Mouse (Mus musculus) embryonic stem cell, embryonic (primary cell): ENCODE data around the gene Ppp3ca.
"Not testable (repeated sequence)": the region's sequence is repeated elsewhere in the genome, so short reads cannot be mapped to it uniquely, and the experiment has no call there.

Experiments
- CTCF ChIA-PET, 4 experiments: fragments of 300-600 bp in 2 of 4; fragments of 350-600 bp in 2 of 4; sonication (Branson Sonifier 250); formaldehyde crosslinking; loops; one replicate each; lab custom pipeline; 2022; ENCODE audit warnings: inconsistent platforms in 2 of 4; lab: Charles Lee
- POLR2A ChIA-PET, 4 experiments: fragments of 300-600 bp in 2 of 4; fragments of 350-600 bp in 2 of 4; sonication (Branson Sonifier 250); formaldehyde crosslinking; loops; one replicate each; lab custom pipeline; 2022; ENCODE audit warnings: antibody characterized with exemption in 4 of 4, inconsistent platforms in 1 of 4; lab: Charles Lee

Ppp3ca gene

DNA sequence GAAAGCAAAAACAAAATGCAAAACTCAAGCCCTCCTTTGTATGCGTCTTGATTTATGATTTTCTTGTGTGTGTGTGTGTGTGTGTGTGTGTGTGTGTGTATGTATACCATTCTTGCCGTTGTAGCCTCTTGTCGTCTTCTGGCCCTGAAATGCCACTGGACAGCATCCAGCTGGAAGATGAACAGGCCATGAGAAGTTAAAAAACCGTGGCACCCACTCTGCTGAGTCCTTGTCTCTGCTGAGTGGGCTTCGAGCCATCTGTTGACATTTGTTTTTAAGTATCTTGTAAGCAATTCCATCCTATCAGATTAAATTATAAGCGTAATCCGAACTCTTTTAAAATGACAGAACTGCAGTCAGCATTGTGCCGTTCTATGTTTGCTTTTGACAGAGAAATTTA lies 8.5 kb downstream of the Ppp3ca start:
- ChIA-PET CTCF (interaction anchor here in 2 of 4 experiments (0.7 kb wide), 2 partner anchors 17 to 1454 kb away, joined by 3 to 4 read pairs; no protein-coding TSS in a partner anchor), POLR2A (interaction anchor here in 2 of 4 experiments (0.6 to 6.7 kb wide), 4 partner anchors 8 to 179 kb away, joined by 3 to 54 read pairs (median 6); partner anchors contain the start of gene Ppp3ca (in 2 of the 2))

DNA sequence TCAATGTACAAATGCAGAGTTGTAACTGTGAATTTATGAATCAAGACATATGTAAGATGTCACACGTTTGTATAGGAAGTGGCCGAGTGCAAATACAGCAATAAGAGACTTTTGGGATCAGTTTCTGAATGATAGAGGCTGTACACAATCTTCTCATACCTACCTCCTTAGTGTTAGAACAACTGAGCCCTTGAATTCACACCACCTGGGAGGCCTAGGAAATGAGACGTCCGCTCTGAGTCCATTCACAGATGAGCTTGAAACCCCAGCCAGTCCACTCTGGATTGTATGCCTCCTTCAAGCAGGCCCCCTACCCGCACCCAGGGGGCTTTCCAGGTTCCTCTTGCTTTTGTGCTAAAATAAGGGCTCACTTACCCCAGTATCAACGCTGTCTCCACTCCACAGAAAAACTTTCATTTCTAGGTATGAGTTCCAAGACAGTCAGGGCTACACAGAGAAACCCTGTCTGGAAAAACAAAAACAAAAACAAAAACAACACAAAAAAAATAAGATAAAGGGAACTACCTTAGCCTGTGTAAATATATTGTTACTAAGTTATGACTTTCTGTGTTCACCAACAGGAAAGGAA lies 10.1 kb downstream of the Ppp3ca start:
- POLR2A ChIA-PET, result interaction anchor here in 2 of 4 experiments (1.9 to 6.7 kb wide), 3 partner anchors 9 to 10 kb away, joined by 9 to 54 read pairs (median 50); partner anchors contain the start of gene Ppp3ca (in 2 of the 2)

DNA sequence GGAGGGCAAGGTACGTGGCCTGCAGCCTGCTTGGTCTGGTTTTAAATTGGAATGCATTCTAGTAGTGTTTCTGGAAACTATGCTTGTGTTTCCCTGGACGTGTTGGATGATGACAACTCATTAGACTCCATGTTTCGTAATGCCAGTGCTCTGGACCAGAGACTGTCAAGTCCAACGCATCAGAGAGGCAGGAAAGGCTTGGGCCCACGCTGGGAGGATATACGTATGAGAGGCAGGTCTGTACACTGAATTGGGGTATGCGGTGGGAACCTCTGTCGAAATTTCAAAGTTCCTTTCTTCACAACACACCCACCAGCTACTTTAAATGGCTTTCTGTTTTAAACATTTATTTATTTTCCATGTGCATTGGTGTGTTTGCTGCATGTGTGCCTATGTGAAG lies 12.3 kb downstream of the Ppp3ca start:
- ChIA-PET CTCF (no interaction called here), POLR2A (interaction anchor here in 2 of 4 experiments (1.2 to 6.7 kb wide), 5 partner anchors 11 to 43 kb away, joined by 3 to 54 read pairs (median 5); partner anchors contain the start of gene Ppp3ca (in 2 of the 2))

More for the DNA sequence above, 10.1 kb downstream of the Ppp3ca start:
- CTCF ChIA-PET, result no interaction called here

DNA sequence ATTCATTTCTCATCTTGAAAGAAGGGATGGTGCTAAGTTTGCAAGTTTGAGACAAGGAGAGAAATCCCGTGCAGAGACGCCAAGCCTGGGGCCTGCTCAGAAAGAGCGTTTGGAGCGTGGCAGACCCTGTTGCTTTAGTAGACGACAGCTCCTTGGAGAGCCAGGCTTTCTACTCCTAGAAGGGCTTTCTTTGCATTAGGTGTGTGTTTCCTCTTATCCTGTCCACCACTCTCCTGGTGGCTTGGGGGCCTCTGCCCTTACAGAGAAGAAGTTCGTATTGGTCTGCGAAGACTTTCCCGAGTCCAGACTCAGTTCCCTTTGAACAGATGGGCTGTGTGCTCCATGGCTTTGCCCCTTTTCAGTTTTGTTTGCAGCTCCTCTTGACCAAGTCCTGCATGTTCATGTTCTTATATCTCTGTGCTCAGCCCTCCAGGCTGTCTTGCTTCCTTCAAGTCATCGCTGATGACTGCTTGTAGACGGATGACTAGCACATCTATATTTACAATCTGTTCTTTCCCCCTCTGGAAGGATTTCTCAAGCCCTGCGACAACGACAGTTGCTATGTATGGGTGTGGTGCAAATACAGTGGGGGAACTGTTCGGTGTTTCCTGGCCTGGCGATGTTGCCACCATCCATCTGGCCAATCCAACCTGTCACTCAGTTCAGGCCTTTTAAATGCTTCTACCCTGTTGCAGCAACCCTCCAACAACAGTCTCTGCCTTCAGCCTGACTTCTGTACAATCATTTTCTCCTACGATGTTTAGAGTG lies 14.5 kb downstream of the Ppp3ca start:
- ChIA-PET CTCF (interaction anchor here in 2 of 4 experiments (0.6 to 1.5 kb wide), 2 partner anchors 16 to 135 kb away, joined by 3 read pairs; no protein-coding TSS in a partner anchor), POLR2A (interaction anchor here in 3 of 4 experiments (0.8 to 6.7 kb wide), 8 partner anchors 10 to 58 kb away, joined by 3 to 54 read pairs (median 4); partner anchors contain the start of gene Ppp3ca (in 3 of the 3))

DNA sequence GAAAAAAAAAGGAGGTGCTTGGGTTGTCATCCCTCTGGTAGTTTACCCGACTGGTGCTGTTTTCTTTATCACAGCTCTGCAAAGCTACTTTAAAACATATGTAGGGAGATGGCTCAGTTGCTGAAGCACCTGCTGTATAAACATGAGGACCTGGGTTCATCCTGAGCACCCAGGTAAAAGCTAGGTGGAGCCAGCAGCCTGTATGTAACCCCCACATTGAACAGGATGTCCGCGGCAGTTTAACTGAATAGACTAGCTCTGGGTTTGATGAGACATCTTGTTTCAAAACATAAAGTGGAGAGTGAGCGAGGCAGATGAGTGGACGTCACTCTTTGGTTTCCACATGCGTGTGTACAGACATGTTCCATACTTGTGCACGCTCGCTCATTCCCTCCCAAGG lies 16.5 kb downstream of the Ppp3ca start:
- POLR2A ChIA-PET, result interaction anchor here in 2 of 4 experiments (0.7 to 1.2 kb wide), 2 partner anchors 12 to 1355 kb away, joined by 3 to 6 read pairs; no protein-coding TSS in a partner anchor
- CTCF ChIA-PET, result interaction anchor here in 1 of 4 experiments (1.0 kb wide), 1 partner anchor 151 kb away, joined by 3 read pairs; no protein-coding TSS in a partner anchor

DNA sequence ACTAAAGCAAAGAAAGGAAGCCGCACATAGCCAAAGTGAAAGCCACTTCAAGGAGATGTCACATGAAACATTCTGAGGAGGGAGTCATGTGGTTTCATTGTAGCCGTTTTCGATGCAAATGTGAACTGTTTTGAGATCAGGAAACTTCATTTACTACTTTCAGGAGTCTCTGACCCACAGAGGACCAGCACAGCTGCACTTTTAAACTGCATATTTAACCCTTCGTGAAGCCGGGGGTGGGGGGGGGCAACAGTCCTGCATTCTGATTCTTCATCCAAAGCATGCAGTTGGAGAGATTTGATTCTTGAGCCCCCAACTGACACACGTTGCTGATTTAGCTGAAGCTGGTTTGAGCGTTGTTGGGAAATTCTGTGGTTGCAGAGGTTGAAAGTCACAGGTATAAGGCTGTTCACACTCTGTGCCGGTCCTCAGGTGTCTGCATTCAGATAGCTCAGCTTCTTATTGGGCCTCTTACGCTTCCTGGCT lies 18.2 kb downstream of the Ppp3ca start:
- ChIA-PET CTCF (interaction anchor here in 1 of 4 experiments (0.7 kb wide), 1 partner anchor 149 kb away, joined by 4 read pairs; no protein-coding TSS in a partner anchor), POLR2A (interaction anchor here in 2 of 4 experiments (0.6 to 1.6 kb wide), 4 partner anchors 17 to 406 kb away, joined by 3 to 5 read pairs (median 4); partner anchors contain the start of gene Ppp3ca (in 1 of the 2))

DNA sequence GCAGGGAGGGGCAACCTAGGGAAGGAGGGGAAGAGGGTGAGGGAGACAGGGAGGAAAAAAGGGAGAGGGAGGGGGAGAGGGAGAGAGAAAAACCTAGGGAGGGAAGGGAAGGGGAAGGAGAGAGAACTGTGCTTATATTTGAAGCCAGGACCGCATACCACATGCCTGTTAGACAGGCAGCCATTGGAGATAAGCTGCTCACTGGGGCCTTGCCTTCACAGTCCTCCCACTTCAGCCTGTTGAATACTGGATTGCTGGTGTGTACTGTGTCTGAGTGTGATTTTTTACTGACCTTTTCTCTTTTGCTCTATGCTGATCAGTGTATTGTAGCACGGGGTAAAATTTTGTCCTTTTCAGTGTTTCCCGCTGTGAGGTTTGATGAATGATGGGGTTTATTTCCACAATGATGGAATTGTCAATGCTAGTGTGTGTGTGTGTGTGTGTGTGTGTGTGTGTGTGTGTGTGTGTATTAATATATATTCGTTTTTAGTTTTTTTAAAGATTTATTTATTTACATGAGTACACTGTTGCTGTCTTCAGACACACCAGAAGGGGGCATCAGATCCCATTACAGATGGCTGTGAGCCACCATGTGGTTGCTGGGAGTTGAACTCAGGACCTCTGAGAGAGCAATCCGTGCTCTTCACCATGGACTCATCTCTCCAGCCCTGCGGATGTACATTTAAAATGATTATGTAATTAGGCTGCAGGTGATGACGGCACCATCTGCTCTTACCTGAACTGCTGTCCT lies 20.0 kb downstream of the Ppp3ca start:
- ChIA-PET CTCF (no interaction called here), POLR2A (interaction anchor here in 2 of 4 experiments (0.9 to 1.3 kb wide), 2 partner anchors 9 to 21 kb away, joined by 3 to 4 read pairs; no protein-coding TSS in a partner anchor)

DNA sequence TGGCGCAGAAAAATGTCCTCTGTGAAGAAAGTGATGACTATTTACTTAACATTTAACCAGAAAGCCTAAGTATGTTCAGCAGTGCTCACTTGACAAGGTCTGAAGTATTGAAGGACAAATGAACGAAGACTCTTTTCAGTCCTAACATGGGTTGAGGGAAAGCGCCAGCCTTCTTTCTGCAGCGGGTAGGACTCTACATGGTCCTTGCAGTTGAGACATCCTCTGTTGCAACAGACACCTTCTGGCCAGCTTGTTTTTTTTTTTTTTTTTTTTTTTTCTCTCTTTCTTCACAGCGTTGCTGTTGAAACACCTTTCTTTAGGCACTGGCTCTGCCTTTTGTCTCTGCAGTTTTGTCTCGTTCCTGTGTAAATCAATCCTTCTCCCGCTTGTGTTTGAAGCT lies 22.1 kb downstream of the Ppp3ca start:
- POLR2A ChIA-PET, result interaction anchor here in 2 of 4 experiments (0.6 to 1.0 kb wide), 7 partner anchors 9 to 1293 kb away, joined by 3 to 7 read pairs (median 4); partner anchors contain the start of gene Ppp3ca (in 2 of the 2)
- CTCF ChIA-PET, result interaction anchor here in 1 of 4 experiments (0.6 kb wide), 1 partner anchor 30 kb away, joined by 3 read pairs; no protein-coding TSS in a partner anchor

DNA sequence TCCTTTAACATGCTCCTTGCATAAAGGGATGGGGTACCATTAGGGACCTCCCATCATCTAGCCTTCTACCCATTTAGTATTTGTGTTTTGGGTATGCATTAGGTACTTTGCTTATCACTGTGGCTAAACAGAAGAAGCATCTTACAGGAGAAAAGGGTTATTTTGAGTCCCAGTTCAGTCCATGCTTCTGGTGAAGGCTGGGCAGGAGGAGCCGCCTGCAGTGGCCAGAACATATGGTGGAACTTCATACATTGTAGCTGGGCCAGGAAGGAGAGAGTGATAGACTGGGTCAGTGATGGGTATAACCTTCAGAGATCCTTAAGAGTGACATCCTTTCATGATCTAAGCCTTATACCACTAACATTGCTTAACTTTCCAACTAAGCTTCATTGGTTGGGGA lies 23.6 kb downstream of the Ppp3ca start:
- CTCF ChIA-PET, result interaction anchor here in 1 of 4 experiments (0.6 kb wide), 1 partner anchor 56 kb away, joined by 3 read pairs; no protein-coding TSS in a partner anchor
- POLR2A ChIA-PET, result interaction anchor here in 1 of 4 experiments (0.5 to 1.3 kb wide), 2 partner anchors 15 to 25 kb away, joined by 3 read pairs; no protein-coding TSS in a partner anchor

DNA sequence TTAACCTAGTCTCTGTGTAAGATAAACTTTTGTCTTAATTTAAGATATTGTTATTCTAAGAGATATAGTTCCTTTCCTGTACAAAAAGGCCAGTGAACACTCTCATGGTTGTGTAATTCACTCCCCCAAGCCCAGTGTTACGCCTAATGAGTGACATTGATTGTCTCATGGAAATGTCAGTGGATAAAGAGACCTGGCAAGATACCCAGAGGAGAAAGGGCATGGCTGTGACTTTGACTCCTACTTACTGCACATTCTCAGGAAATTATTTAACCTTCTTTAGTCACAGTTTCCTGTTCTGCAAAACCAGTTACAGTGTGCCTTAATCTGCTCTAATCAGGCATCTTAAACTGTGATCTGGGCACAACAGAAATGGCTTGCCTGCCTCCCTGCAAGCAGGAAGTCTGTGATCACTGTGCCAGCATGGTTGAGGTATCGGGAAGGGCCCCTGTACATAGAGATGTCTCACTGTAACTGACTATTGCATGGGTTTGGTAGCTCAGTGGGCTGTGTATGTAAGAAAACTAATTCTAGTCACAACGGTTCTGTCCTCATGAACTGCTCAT lies 27.8 kb downstream of the Ppp3ca start:
- POLR2A ChIA-PET, result interaction anchor here in 2 of 4 experiments (0.9 to 1.1 kb wide), 3 partner anchors 12 to 28 kb away, joined by 3 to 6 read pairs (median 4); partner anchors contain the start of gene Ppp3ca (in 1 of the 2)
- CTCF ChIA-PET, result no interaction called here

DNA sequence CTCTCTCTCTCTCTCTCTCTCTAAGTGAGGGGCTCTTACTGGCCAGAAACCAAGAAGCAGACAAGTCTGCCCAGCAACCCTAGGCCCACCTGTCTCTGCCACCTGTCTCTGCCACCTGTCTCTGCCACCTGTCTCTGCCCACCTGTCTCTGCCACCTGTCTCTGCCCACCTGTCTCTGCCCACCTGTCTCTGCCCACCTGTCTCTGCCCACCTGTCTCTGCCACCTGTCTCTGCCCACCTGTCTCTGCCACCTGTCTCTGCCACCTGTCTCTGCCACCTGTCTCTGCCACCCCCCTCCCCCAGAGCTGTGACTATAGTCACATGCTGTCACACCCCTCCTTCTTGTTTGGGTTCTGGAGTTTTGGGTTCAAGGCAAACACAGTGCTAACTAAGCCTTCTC lies 29.8 kb downstream of the Ppp3ca start:
- POLR2A ChIA-PET, CTCF ChIA-PET: not testable (repeated sequence)

DNA sequence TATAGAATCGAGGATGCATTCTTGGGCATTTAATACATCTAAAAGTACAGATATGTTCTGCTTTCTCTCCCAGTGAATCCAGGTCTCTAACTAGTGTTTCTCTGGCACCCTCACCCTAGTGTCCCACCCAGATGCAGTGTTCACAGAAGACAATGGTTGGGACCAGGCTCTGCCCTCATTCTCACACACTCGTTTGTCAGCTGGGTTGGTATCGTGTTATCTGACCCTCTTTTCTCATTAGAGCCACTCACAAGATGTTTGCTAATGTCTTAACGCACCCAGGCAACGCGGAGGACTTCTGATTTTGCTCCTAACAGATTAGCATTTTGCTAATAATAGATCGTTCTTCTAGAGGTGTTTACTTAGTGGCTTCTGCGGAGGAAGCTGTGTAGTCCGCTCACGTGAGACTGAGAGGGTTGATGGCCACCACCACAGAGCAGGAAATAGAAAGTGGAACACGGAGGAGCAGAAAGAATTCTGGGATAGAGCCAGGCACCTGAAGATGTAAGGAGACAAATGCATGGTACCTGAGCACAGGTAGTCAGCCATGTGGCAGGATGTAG lies 30.6 kb downstream of the Ppp3ca start:
- ChIA-PET POLR2A (interaction anchor here in 2 of 4 experiments (0.5 to 1.6 kb wide), 4 partner anchors 9 to 31 kb away, joined by 3 to 5 read pairs (median 4); partner anchors contain the start of gene Ppp3ca (in 1 of the 2)), CTCF (no interaction called here)

DNA sequence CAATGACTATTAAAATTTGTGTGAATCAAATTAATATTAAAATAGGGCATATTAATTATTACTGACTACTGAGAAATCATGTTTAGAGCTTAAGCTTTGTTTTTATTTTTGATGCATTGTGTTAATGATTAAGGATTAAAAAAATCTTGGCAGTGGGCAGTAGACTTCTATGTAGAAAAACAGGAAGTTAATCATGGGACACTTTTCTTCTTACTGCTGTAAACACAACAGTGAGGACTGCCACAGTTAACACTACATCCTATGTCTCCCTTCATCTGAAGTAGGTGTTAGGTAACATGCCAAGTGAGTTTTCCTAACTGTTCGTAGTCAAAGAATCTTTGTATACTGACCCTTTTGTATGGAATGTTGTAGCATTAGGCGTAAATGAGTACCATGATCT lies 32.9 kb downstream of the Ppp3ca start:
- POLR2A ChIA-PET, result no interaction called here

DNA sequence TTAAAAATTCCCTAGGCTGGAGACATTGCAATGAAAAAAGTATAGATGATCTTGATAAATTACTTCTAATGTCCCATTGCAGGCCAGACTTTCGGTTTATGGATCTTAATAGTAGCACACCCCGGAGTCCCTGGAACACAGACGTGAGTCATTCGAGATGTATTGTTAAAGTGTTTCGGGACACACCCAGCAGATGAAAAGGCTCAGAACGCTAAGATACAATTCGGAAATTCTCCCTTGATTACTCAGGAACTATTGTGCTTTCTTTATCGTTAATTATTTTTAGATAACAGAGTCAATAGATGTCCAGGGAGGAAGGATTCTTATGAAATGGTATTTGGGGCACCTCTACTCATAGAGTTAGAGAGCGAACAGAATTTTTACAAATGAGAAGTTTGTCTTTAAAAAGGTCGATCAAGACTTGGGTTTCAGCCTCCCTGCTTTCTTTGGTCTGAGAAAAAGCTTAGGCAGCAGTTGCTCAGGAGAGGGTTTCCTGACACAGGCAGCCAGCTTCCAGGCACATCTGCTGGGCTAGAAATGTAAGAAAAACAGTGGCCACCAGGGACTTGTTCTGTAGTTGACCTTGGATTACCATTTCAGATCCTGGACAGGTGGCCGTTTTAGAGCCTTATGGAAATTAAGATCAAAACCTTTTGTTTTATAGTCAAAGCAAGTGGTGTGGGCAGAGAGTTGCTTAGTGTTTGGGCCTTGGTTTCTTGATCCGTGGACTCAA lies 34.8 kb downstream of the Ppp3ca start:
- POLR2A ChIA-PET, result interaction anchor here in 2 of 4 experiments (0.8 to 2.7 kb wide), 5 partner anchors 21 to 271 kb away, joined by 3 to 15 read pairs (median 3); partner anchors contain the start of gene Ppp3ca (in 2 of the 2)

More for the DNA sequence above, 32.9 kb downstream of the Ppp3ca start:
- CTCF ChIA-PET, result no interaction called here

DNA sequence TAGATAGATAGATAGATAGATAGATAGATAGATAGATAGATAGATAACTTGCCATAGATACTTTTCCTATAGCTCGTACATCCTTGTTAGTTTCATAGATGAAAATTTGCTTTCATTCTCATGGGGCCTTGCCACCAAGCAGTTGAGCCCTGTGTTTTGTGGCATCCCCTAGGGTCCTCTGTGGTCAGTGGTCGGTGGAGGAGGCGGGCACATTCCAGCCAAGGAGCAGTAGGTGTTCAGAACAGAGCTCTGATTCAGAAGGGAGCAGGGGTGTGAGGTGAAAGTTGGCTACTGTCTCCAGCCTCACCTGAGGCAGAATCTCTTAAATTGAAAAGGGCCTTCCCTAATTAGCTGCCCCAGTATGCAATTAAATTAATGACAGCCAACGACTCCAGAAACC lies 36.1 kb downstream of the Ppp3ca start:
- POLR2A ChIA-PET, result interaction anchor here in 3 of 4 experiments (0.6 to 2.7 kb wide), 5 partner anchors 7 to 36 kb away, joined by 3 to 15 read pairs (median 4); partner anchors contain the start of gene Ppp3ca (in 2 of the 3)

More for the DNA sequence above, 34.8 kb downstream of the Ppp3ca start:
- CTCF ChIA-PET, result no interaction called here

DNA sequence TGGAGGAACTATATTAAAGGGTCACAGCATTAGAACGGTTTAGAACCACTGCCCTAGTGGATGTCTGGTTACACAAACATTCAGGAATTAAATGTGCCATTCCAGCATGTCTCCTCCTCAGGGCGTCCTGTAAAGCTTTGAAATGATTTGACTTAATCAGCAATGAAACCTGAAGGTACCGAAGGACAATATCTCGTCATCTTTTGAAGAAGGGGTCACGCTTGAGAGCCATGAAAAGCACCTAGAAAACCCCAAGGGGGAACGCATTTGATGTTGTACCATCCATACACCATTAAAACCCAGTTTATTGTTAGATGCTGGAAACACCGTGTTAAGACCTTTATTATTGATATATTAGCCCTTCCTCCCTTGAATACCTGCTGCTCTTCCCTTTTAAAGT lies 36.8 kb downstream of the Ppp3ca start:
- POLR2A ChIA-PET, result interaction anchor here in 1 of 4 experiments (0.6 kb wide), 1 partner anchor 15 kb away, joined by 3 read pairs; no protein-coding TSS in a partner anchor
- CTCF ChIA-PET, result no interaction called here

More for the DNA sequence above, 36.1 kb downstream of the Ppp3ca start:
- CTCF ChIA-PET, result interaction anchor here in 1 of 4 experiments (0.6 kb wide), 1 partner anchor 44 kb away, joined by 6 read pairs; no protein-coding TSS in a partner anchor
